Mouse (Mus musculus) regulatory T cell (primary cell): ENCODE measurements at regions not wholly inside any gene's neighbourhood (a gene's known extent, or its start where the extent isn't known, plus 50 kb on each side); places are given as distances from the start of the nearest gene placed in this dataset.

Experiments
- in situ Hi-C: fragments of 300-600 bp; cut with MboI, MseI; formaldehyde crosslinking; loops from one replicate; pipeline ENCODE4 v1.15.1; 2025; ENCODE audit warnings: high pct_unique_total_duplicates

DNA sequence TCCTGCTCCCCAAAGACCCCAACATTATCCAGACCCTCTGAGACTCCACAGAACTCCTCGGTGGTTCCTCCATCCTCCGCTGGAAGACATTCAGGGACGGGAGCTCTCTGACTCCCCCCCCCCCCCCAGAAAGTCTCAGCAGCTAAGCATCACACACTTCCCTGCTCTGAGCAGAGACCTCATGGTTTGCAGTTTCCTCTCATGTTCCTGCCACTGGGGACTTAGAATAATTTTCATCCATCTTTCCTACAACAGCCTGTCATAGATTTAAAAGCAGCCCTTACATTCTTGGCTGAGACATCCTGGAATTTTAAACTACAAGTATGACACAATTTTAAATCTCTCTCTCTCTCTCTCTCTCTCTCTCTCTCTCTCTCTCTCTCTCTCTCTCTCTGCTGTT is 69.2 kb downstream of the Gpr65 start:
- in situ Hi-C loops, result no loop called here

- in situ Hi-C loops, result no loop called here
Measured at GRCm38 (mm10) chr12:98339536-98339935, 71.1 kb downstream of the Gpr65 start.

DNA sequence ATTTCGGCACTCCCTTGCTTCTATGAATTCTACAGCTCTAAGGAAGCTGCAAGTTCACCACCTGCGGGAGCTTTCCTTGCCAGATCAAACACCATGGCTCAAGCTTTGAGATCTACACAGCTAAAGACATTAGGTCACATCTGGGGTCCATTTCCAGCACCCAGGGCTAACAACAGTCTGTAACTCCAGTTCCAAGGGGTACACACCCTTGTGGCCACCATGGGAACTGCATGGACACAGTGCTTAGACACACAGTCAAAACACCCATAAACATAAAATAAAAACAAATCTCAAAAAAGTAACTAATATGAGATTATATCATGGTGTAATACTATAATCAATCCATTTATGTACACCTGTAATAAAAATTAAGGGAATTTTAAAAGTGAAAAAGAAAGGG is 73.7 kb downstream of the Gpr65 start:
- in situ Hi-C loops, result loop anchor here (5.0 kb wide), 1 partner anchor 65 kb away; no protein-coding TSS in a partner anchor

DNA sequence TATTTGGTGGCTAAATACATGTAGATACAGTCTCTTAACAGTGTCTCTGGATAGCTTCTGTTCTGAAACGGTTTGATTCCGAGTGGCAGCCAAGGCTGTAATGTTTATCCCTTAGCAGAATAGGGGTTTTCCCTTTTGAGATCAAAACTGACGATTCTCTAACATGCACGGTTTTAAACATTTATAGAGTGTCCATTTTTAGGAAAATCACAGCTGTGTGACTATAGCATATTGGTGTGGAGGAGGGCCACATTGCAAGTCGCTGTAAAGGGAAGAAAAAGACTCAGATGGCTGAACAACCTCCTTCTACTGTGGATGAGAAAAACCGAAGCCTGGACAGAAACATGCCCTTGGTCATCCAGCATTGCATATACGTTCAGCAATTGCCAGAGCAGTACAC is 75.2 kb downstream of the Gpr65 start:
- in situ Hi-C loops, result loop anchor here (5.0 kb wide), 1 partner anchor 66 kb away; no protein-coding TSS in a partner anchor

DNA sequence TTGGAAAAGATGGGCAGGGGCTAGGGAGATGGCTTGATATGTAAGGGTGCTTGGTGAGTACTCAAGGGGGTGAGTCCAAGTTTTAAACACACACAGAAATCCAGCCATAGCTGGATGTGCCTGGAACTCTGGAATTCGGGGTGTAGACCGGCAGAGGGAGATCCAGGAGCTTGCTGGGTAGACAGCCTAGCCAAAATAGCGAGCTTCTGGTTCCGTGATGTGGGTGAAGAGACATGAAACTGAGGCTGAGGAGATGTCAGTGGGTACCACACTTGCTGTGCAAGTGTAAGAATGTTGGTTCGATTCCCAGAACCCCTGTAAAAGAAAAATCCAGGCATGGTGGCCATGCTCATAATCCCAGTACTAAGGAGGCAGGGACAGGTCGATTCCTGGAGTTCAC is 78.6 kb downstream of the Gpr65 start:
- in situ Hi-C loops, result loop anchor here (5.0 kb wide), 1 partner anchor 135 kb away; no protein-coding TSS in a partner anchor

DNA sequence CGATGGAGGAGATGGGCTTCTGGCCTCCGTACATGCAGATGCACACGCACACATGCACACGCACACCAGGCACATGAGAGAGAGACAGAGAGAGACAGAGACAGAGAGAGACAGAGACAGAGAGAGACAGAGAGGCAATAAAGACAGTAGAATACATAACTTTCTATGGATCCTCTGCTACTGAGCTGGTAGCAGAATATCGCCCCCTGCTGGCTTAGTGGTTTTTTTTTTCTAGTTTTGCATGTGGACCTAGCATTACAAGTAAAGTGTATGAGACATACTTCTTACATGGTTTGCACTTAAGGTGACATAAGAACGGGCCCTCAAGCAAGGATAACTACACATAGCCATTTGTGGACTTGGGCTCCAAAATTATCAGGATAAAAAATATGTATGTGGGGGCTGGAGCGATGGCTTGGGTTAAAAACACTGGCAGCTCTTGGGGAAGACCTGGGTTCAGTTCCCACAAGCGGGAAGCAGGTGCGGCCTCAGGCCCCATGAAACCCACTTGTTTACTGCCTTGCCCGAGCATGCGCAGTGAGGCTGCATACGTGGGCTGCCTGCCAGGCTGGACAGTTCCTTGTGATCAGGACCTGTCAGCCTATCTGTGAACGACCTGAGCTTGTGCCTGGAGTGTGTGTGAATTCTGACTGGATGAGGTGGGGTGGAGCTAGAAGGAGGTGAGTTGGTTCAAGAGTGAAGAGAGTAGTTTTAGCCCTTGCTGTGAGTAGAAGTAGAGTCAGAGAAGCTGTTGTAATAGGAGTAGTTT is 79.3 kb downstream of the Gpr65 start:
- in situ Hi-C loops, result loop anchor here (5.0 kb wide), 1 partner anchor 135 kb away; no protein-coding TSS in a partner anchor

- in situ Hi-C loops, result loop anchor here (5.0 kb wide), 1 partner anchor 138 kb away; no protein-coding TSS in a partner anchor
Measured at GRCm38 (mm10) chr12:98349864-98350643, 81.6 kb downstream of the Gpr65 start.

DNA sequence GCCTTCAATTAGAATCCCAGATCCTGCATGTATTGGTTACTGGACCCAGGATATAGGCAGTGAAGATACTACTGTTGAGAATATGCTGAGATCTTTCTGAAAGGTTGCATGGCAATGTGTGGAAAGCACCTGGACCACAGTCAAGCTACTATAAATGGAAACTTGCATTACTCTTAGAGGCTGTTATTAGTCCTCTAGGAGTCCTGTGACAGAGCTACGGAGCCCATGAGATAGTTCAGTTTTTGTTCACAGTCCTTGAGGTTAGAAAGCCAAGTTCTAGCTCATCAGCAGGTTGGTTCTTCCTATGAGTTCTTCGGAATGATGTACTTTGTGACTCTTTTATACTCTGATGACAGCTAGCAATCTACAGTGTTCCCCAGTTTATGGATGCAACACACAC is 84.0 kb downstream of the Gpr65 start:
- in situ Hi-C loops, result no loop called here

DNA sequence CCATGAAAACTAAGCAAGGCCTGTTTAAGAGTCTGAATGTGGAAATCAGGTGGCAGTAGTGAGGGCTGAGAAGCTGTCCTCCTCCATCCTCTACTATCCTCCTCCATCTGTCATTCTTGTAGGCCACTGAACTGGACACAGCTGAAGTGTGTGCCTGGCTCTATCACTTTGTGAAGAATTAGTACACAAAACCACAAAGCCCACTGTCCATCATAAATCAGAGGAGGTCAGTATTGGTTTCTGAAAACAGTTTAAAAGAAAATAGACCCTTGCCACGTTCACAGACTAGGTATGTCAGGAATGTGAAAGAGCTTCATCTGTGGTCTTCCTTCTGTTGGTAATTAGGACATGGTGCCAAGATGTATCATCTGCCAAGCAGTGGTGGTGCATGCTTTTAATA is 86.1 kb downstream of the Gpr65 start:
- in situ Hi-C loops, result no loop called here

- in situ Hi-C loops, result no loop called here
Measured at GRCm38 (mm10) chr12:98367583-98367982, 99.1 kb downstream of the Gpr65 start.

DNA sequence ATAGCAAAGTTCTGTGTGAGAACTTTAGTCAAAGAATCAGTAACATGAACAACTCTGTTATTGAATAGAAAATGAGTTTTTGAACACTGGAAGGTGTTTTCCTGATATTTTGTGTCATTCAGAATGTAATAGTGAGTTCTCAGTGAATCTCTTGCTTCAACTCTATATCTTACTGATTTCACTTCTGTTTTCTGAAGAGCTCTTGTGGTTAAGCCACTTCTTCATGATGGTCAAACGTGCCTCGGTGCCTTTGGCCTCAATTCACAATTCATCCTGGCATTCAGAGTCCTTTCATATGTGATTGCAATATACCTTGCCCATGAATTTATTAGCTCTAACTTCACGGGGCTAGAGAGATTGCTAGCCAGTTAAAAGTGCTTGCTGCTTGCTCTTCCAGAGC is 102.3 kb downstream of the Gpr65 start:
- in situ Hi-C loops, result no loop called here

GRCm38 (mm10) chr12:98375214-98375910 is 106.9 kb downstream of the Gpr65 start:
- in situ Hi-C loops, result no loop called here
